Mouse (Mus musculus) G1E-ER4 (cell line): ENCODE measurements around the gene Npm3. TPM values are rescaled to one million over a fixed set of nuclear protein-coding genes. Genes with fewer than 3 reads are reported as not detected.

ENCODE experiments used
- GATA1 ChIP-seq: IDR thresholded peaks from one replicate; pipeline ENCODE4 v1.8.0; 2012; ENCODE audit warnings: low read length, inconsistent platforms
- polyA plus RNA-seq: library from polyadenylated mRNA; stranded (reverse); fragments of >175 nt; gene quantifications from 2 replicates; pipeline ENCODE4 v1.2.3, GENCODE M21; 2012

Gene Npm3
- polyA plus RNA-seq, 1 experiment: 234 TPM

DNA sequence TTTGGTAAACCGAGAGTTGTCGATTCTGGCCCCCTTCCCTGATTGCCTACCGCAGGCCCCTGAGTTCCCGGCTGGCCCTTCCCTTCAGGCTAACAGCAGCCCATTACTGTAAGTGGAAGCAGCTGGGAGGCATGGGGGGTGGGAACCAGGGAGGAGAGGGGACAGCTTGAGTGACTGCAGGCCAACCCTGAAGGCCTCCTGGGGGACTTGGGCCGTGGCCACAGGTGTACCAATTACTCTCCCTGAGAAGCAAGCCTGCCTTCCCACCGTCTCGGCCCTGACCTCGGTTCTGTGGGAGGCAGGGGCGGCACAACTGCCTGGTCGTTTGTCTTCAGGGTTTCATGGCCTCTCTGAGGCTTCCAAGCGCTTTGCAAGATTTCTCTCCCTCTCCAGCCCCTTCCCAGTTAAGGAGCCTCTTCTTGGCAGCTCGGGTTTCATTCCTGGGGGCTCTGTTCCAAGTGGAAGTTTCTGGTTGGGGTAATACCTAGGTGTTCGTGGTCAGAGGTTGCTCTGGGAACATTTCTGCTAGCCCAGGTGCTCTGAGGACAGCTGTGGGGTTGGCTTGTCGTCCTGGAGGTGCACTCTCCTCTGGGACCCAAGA lies 23.6 kb downstream of the Npm3 start:
- TF ChIP-seq GATA1: no peak

DNA sequence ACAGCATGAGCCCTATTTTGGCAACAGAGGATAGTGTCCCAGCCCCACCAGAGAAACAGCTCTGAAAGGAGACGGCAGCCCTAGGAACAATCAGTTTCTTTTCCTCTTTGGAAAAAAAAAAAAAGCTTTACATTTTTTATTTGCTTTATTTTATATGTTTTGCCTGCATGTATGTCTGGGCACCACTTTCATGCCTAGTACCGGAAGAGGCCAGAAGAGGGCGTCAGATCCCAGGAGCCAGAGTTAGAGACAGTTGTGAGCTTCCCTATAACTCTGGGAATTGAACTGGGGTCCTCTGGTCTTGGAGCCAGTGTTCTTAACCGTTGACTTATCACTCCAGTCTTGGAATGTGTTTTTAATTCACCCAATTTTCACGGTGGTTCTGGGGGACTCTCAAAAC lies 27.2 kb downstream of the Npm3 start:
- TF ChIP-seq GATA1: no peak

DNA sequence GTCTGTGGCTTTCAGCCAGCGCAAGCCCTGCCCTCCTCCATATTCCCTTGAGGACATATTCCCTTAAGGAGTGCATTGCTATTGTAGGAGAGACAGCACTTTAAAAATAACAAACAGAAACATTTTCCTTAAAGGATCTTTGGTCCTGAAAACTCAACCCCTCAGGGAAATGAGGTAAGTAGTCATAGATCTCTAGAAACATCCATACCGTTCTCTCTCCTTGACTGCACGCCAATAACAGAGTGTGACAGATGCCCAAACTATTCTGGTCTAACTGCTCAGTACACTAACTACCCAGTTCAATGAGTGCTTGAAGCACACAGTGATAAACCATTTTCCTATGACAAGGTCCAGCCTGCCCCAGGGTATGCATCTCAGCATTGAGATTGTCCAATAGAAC lies 31.1 kb downstream of the Npm3 start:
- TF ChIP-seq GATA1: no peak

DNA sequence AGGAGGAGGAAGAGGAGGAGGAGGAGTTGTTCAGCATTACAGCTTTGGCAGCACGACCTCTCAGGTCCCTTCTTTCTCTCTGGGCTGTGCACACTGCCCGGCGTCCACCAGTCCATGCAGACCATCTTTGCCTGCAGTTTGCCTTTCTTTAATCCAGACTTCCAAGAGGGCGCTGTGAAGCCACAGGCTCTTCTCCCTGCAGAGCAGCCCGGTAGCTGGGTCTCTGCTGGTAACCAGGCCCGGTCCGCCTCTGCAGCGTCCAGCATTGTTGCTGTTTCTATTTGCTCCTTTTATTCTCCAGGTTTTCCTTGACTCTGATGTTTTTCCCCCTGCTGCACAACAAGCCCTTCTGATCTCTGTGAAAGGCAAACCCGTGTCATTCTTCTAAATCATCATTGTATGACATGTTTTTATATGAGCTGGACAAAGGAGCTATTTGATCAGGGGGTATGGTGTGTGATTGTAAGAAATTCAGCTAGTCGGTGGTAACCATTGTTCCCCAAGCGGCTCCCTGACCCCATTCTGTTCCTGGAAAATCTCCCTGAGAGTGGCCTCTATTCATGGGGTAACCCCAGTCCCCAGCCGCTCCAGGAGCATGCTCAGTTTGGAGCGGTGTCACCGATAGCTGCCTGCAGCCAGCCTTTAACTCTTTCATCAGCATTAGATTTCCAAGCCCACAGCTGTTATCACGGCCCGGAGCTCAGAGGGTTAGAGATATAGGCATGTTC lies 31.7 kb downstream of the Npm3 start:
- no peak for TF ChIP-seq GATA1

DNA sequence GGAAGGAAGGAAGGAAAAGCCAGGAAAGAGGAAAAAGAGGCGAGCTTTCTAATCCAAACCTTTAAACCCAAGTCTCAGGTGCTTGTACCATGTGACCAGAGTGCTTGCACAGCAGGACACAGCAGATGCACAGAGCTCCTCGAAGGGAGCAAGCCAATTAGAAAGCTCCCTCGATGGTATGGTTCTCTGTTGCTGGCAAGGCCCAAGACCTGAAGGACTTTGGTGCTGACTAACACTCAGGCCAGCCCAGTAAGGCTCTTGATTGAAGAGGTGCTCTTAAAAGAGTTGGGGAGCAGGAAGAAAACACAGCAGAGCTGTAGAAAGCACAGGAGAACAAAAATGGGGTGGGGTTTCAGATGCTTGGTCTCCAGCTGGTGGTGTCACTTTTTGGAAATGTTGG lies 40.7 kb downstream of the Npm3 start:
- TF ChIP-seq GATA1: no peak

Other genes with a start within 250 kb of the Npm3 start
- gene Poll, start 189.1 kb downstream of the Npm3 start, polyA plus RNA-seq: 11.6 and 13.7 TPM in 2 replicates
- 12.5 and 14.7 TPM in 2 replicates for gene Gm17018, start 189.0 kb downstream of the Npm3 start, polyA plus RNA-seq
- gene Fbxw4, start 89.3 kb downstream of the Npm3 start, polyA plus RNA-seq: 45.7 and 47.0 TPM in 2 replicates
- gene Fgf8, start 6.7 kb downstream of the Npm3 start, polyA plus RNA-seq: not detected in 2 replicates
- 63.6 and 79.2 TPM in 2 replicates for gene Mgea5, start 34.2 kb upstream of the Npm3 start, polyA plus RNA-seq
- 0.12 TPM in 1 of 2 replicates, not detected in the other for gene Kcnip2, start 66.5 kb upstream of the Npm3 start, polyA plus RNA-seq
- gene Armh3, start 248.9 kb upstream of the Npm3 start, polyA plus RNA-seq: 1.7 and 2.0 TPM in 2 replicates